Mouse (Mus musculus): Measurements from ENCODE around the gene Aph1b.

DNA sequence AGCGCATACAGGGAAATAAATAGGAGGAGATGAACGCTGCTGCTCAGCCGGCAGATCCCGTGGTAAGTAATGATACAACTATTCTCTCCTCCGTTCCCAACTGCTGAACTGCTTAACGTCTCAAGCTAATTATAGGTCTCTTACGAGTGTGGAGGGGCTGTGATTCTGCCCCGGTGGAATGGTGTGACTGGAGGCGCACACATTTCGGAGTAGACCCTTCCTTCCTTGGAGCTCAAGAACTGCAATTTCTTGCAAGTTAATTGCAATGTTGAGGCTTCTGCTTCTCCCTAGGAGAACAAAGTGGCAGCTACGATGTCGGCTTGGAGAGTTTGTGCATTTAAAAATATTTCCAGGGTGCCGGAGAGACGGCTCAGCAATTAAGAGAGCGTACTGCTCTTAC lies 46.9 kb downstream of the Aph1b start:
- TF ChIP-seq CTCF (IDR thresholded peaks at IDR 0.05; ENCODE audit: low read depth) (no peak), EP300 (IDR thresholded peaks at IDR 0.05; ENCODE audit: low read depth) (no peak)
